Mouse (Mus musculus) heart, adult 18-20 months (tissue): Measurements from ENCODE around the gene Fbxo17. TPM values are rescaled to one million over a fixed set of nuclear protein-coding genes. Genes with fewer than 3 reads are reported as not detected.

Experiments used
- DNase-seq, 2 experiments: peaks; one replicate each; pipeline ENCODE4 v3.0.0; 2021 to 2022; ENCODE audit warnings: mixed read lengths in 1 of 2
- total RNA-seq, 2 experiments: library from RNA; stranded (reverse); gene quantifications; 2 replicates each; pipeline ENCODE4 v1.2.3; 2021

The Fbxo17 gene
- total RNA-seq, 2 experiments from 2014 or later, result 0.62 to 0.82 TPM

DNA sequence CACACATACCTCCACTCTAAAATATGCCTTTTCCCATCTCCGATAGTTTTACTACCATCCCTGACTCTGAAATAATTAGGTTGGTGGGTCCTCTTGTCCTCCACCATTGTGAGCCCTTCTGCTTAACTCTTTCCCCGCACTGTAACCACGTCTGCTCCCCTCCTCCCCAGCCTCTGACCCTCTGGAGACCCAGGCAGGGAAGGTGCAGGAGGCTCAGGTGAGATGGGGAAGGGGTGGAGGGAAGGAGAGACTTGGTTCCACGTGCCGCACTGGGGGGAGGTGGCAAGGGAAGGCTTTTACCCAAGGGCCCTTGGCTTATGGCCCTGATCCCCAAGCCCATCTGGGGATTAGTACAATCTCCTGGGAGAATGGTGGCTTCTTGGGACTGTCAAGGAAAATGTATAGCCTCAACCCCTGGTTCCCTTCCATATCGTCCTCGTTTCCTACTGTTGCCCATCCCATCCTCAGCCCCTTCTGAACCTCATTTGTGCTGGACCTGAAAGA is 50.9 kb downstream of the Fbxo17 start, which contains the start of gene Nfkbib:
TSS of gene Nfkbib (minus strand) at position 51 of the 504 bp plus-strand sequence.
- no peak for DNase-seq

DNA sequence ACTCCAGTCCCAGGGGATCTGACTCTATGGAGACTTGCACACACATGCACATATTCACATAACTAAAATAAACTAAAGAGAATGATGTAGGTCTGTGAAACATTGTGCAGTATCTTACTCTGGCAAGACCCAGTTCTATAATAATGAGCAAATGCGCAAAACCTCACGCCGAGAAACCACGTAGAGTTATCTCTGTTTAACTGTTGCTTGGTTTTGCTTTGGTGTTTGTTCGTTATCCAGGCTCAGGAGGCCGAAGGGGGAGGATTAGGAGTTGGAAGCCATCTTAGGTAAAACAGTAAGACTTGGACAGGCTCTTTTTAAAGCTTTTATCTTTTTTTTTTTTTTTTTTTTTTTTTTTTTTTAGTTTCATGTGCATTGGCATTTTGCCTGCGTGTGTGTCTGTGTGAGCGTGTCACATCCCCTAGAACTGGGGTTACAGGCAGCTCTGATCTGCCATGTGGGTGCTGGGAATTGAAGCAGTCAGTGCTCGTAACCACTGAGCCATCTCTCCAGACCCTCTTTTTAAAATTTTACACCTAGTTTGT is 52.9 kb downstream of the Fbxo17 start:
- DNase-seq, result no peak

- no peak for DNase-seq
Observed at GRCm38 (mm10) chr7:28770309-28770708, 53.7 kb downstream of the Fbxo17 start.

DNA sequence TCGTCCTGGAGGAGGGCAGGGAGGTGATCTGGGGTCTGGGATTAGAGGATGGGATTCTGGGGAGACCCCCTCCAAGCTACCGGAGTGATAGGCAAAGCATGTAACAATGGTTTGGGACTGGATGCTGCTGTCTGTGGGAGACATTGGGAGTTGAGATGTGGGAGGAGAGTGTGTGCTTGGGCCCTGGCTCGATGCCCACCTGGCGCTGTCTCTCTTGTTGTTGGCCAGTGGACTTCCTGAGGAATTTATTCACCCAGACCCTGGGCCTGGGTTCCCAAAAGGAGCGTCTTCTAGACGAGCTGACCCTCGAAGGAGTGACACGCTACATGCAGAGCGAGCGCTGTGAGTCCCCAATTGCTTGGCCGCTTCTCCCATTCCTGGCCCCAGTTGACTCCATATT is 55.3 kb downstream of the Fbxo17 start:
- no peak for DNase-seq

GRCm38 (mm10) chr7:28773163-28773562 is 56.6 kb downstream of the Fbxo17 start:
- DNase-seq, result no peak

DNA sequence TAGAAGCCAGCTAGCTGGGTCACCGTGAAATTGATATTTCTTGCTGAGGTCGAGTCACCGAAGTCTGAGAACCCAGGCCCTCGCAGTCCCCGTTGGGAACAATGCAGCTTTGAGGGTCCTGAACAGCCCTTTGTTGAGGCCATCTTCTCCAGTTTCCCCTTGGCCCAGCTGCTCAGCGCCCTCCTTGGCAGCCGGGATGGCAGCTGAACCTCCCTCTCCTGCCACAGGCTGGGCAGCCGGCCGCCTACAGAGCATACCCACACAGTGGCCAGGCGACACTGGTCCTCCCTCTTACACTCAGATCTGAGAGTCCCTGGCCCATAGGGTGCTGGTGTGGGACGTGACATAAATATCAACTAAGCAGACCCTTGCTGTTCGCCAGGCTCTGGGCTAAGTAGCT is 57.6 kb downstream of the Fbxo17 start:
- no peak for DNase-seq

DNA sequence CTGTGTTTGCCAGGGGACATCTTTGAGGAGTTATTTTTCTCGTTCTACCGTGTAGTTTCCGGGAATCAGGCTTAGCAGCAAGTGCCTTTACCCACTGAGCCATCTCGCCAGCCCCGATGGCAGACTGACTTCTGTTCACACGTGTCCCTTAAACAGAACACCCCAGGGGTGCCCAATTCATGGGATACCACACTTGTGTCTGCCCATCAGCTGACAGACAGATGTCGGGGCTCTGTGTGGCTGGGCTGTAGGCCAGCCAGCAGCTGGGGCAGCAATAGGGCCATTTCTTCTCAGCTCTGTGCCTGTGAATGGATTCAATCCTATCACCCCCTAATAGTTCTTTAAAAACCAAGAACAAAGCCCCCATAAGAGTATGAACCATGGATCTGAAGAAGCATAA is 58.5 kb downstream of the Fbxo17 start:
- no peak for DNase-seq

- DNase-seq, result peak in 1 of 2 experiments; percentile 38
Observed at GRCm38 (mm10) chr7:28778825-28779224, 62.2 kb downstream of the Fbxo17 start.

DNA sequence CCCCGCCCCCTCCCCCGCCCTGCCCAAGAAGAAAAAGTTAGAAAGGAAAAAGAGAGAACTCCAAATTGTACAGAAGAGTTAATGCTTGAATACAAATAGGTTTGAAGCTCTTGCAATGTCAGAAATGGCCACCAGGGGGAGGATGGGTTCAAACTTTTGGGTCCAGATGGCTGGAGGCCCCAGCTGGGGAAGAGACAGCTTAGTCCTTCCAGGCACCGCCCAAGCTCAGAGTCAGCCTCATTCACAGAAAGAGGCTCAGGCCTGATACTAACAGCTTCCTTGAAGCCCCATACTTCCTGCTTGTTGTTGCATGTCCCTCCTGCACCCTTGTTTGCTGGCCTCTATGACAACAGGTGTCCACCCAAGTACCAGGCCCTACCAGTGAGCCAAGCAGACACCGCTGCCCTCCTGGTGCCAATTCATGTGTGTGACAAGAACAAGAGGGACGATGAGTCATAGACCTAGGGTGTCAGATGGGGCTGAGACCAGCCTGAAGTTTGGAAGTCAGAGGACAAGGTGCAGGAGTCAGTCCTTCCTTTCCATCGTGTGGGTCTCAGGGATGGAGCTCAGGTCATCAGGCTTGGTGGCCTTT is 63.6 kb downstream of the Fbxo17 start:
- peak; percentile 91 to 97 for DNase-seq

- peak in 1 of 2 experiments; percentile 66 for DNase-seq
Observed at GRCm38 (mm10) chr7:28780857-28781256, 64.3 kb downstream of the Fbxo17 start.

DNA sequence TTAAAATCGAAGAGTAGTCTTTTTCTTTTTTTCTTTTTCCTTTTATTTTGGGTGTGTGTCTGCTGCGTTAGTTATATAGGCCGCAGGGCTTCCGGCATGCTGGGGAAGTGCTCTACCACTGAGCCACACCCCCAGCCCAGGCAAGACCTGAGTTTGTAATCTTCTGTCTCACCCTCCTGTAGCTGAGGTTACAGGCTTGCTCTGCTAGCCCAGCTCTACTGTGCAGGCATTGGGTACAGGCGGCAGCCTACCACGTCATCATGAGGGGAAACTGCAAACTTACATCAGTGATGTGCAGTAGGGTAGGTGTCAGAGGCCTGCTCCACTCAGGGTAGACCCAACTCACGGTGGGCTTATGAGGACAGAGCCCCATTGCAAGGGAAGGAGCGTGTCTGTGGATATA is 64.7 kb downstream of the Fbxo17 start:
- peak in 1 of 2 experiments; percentile 35 for DNase-seq

- no peak for DNase-seq
Observed at GRCm38 (mm10) chr7:28785161-28785560, 68.6 kb downstream of the Fbxo17 start.

Other genes starting within 250 kb of the Fbxo17 start
- not detected for gene Ifnl2, start 206.3 kb upstream of the Fbxo17 start, total RNA-seq
- not detected for gene Ifnl3, start 194.0 kb upstream of the Fbxo17 start, total RNA-seq
- not detected for gene Sycn, start 175.9 kb upstream of the Fbxo17 start, total RNA-seq
- not detected for gene Nccrp1, start 169.6 kb upstream of the Fbxo17 start, total RNA-seq
- 10 to 100 TPM; 19.6 to 22.1 TPM for gene Samd4b, start 118.7 kb upstream of the Fbxo17 start, total RNA-seq
- 1 to 10 TPM; 8.8 to 9.9 TPM for gene Pak4, start 118.6 kb upstream of the Fbxo17 start, total RNA-seq
- gene Acp7, start 85.5 kb upstream of the Fbxo17 start, total RNA-seq, result not detected
- under 1 TPM; 0.12 to 0.23 TPM for gene Fbxo27, start 24.0 kb upstream of the Fbxo17 start, total RNA-seq
- 10 to 100 TPM; 59.4 to 60.4 TPM for gene Mrps12, start 25.0 kb downstream of the Fbxo17 start, total RNA-seq
- gene Sars2, start 25.2 kb downstream of the Fbxo17 start, total RNA-seq, result 10 to 100 TPM; 14.7 to 15.5 TPM
- not detected for gene Ccer2, start 39.4 kb downstream of the Fbxo17 start, total RNA-seq
- 10 to 100 TPM; 84.3 to 88.4 TPM for gene Sirt2, start 49.9 kb downstream of the Fbxo17 start, total RNA-seq
- gene Nfkbib, start 50.7 kb downstream of the Fbxo17 start, total RNA-seq, result 10 to 100 TPM; 25.8 to 26.8 TPM
- gene Rinl, start 72.2 kb downstream of the Fbxo17 start, total RNA-seq, result 1 to 10 TPM; 1.5 to 3.4 TPM
- 100 to 1,000 TPM; 196 to 224 TPM for gene Hnrnpl, start 91.7 kb downstream of the Fbxo17 start, total RNA-seq
- gene Ech1, start 108.4 kb downstream of the Fbxo17 start, total RNA-seq, result 1,000 to 10,000 TPM; 1,960 to 1,989 TPM
- gene Lgals4, start 117.0 kb downstream of the Fbxo17 start, total RNA-seq, result 10 to 100 TPM in 1 of 2 experiments, 1 to 10 TPM in 1; 9.6 to 18.7 TPM
- gene Lgals7, start 147.0 kb downstream of the Fbxo17 start, total RNA-seq, result 1 to 10 TPM in 1 of 2 experiments, under 1 TPM in 1; 0.93 to 1.8 TPM
- under 1 TPM; 0.31 to 0.35 TPM for gene Capn12, start 164.6 kb downstream of the Fbxo17 start, total RNA-seq
- 10 to 100 TPM; 64.7 to 66.4 TPM for gene Actn4, start 245.5 kb downstream of the Fbxo17 start, total RNA-seq